Mouse (Mus musculus) ES-Bruce4 (cell line): ENCODE data around the gene Card6. TPM values are rescaled to one million over a fixed set of nuclear protein-coding genes. Genes with fewer than 3 reads are reported as not detected.
"Not testable (repeated sequence)": the region's sequence is repeated elsewhere in the genome, so short reads cannot be mapped to it uniquely, and the experiment has no call there.

Experiments
- H3K27ac ChIP-seq: 2 replicates; pipeline ENCODE4 v1.5.1; 2012; ENCODE audit warnings: low read length, inconsistent platforms; ENCODE audit not compliant: insufficient read depth
- H3K27me3 ChIP-seq: 2 replicates; pipeline ENCODE4 v1.6.1; 2012; ENCODE audit warnings: mild to moderate bottlenecking, low read length, inconsistent platforms; ENCODE audit not compliant: control insufficient read depth, poor library complexity, insufficient read depth, severe bottlenecking
- H3K36me3 ChIP-seq: 2 replicates; pipeline ENCODE4 v1.6.1; 2012; ENCODE audit warnings: inconsistent platforms, mild to moderate bottlenecking, low read length, moderate library complexity; ENCODE audit not compliant: control insufficient read depth, poor library complexity, insufficient read depth, severe bottlenecking
- H3K4me1 ChIP-seq: one replicate; pipeline ENCODE4 v1.8.1; 2011; ENCODE audit warnings: low read length; ENCODE audit not compliant: control insufficient read depth, insufficient read depth
- H3K4me3 ChIP-seq: 2 replicates; pipeline ENCODE4 v1.5.1; 2011; ENCODE audit warnings: low read depth, mild to moderate bottlenecking, low read length
- H3K9ac ChIP-seq: 2 replicates; pipeline ENCODE4 v1.6.1; 2012; ENCODE audit warnings: low read depth, mild to moderate bottlenecking, inconsistent platforms; ENCODE audit not compliant: poor library complexity, severe bottlenecking
- H3K9me3 ChIP-seq: replicated peaks from 2 replicates; pipeline ENCODE4 v1.6.1; 2012; ENCODE audit warnings: mild to moderate bottlenecking, low read length, inconsistent platforms; ENCODE audit not compliant: control insufficient read depth, poor library complexity, insufficient read depth, severe bottlenecking
- CTCF ChIP-seq: IDR thresholded peaks from one replicate; pipeline ENCODE4 v1.8.1; 2011; ENCODE audit warnings: low read depth, low read length
- EP300 ChIP-seq: IDR thresholded peaks from 2 replicates; pipeline ENCODE4 v1.6.1; 2011; ENCODE audit warnings: low read depth, low read length; ENCODE audit not compliant: insufficient read depth
- POLR2A ChIP-seq: IDR thresholded peaks from one replicate; pipeline ENCODE4 v1.8.1; 2011; ENCODE audit warnings: low read length; ENCODE audit not compliant: insufficient read depth
- polyA plus RNA-seq: library from polyadenylated mRNA; stranded (reverse); fragments of >200 nt; gene quantifications from 2 replicates; pipeline ENCODE4 v1.2.4, GENCODE M21; 2011; ENCODE audit warnings: low read depth; ENCODE audit not compliant: missing spikeins, insufficient read depth, insufficient read length

Card6 gene
- polyA plus RNA-seq, 1 experiment, result 0.67 TPM

- H3K9me3 ChIP-seq, result no peaks in the 10 kb centered on the region
- no peaks in the 10 kb centered on the region for H3K4me1 ChIP-seq
- no peak overlapping the region for H3K27ac ChIP-seq
- TF ChIP-seq EP300 (no peak), CTCF (no peak), POLR2A (no peak)
- H3K27me3 ChIP-seq, result no peaks in the 10 kb centered on the region
- H3K9ac ChIP-seq, result peak overlapping the region; percentile 13
- no peaks in the 10 kb centered on the region for H3K36me3 ChIP-seq
- H3K4me3 ChIP-seq, result peak overlapping the region; percentile 84
Measured at GRCm38 (mm10) chr15:5134179-5134578, 25.8 kb upstream of the Card6 start.

- no peak for TF ChIP-seq CTCF
- TF ChIP-seq EP300, result no peak
- TF ChIP-seq POLR2A, result no peak
Measured at GRCm38 (mm10) chr15:5133301-5133700, 25.0 kb upstream of the Card6 start.

GRCm38 (mm10) chr15:5130887-5131668 lies 22.7 kb upstream of the Card6 start:
- H3K9me3 ChIP-seq, H3K4me3 ChIP-seq, H3K9ac ChIP-seq, H3K27ac ChIP-seq, H3K4me1 ChIP-seq, H3K36me3 ChIP-seq, H3K27me3 ChIP-seq: not testable (repeated sequence)

More at GRCm38 (mm10) chr15:5133301-5133700, 25.0 kb upstream of the Card6 start:
- H3K9me3 ChIP-seq, result no peaks in the 10 kb centered on the region
- no peak overlapping the region for H3K27ac ChIP-seq
- H3K4me3 ChIP-seq, result no peak overlapping the region
- no peaks in the 10 kb centered on the region for H3K36me3 ChIP-seq
- no peak overlapping the region for H3K9ac ChIP-seq
- H3K4me1 ChIP-seq, result no peaks in the 10 kb centered on the region
- no peaks in the 10 kb centered on the region for H3K27me3 ChIP-seq

DNA sequence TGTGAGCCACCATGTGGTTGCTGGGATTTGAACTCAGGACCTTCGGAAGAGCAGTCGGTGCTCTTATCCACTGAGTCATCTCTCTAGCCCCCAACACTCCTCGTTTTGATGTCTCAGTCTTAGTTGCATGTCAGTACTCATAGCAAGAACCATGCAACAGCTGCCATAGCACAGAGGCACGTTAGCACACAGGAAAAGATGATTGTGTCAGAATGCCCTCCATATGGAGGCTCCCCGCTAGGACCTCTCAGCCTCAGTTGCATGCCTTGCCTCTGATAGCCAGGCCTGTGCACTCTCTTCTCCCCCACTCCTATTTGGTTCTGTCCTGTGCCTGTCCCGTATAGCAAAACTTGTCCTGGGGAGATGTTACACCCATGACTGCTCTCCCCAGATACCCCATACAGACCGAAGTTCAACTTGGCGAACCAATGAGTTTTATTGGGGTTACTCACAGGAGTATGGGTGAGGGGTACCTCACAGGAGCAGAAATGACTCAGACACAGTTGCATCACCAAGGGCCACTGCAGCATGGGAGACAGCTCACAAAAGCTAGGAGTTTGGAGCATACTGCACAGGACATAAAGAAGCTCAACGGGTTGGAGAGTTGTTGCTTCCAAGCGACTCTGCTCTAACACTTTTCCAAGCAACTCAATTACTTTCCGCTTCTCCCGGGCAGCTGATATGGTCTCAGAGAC lies 20.9 kb upstream of the Card6 start:
- Histone ChIP-seq H3K4me1 (no peaks in the 10 kb centered on the region), H3K9ac (no peak overlapping the region), H3K4me3 (no peak overlapping the region), H3K27me3 (no peaks in the 10 kb centered on the region; the same call in 1 of the 2 replicates), H3K27ac (no peak overlapping the region), H3K36me3 (peaks cover 8% of the 10 kb centered on the region), H3K9me3 (peaks cover 9% of the 10 kb centered on the region; the same call in 1 of the 2 replicates)
- TF ChIP-seq POLR2A (no peak), CTCF (no peak), EP300 (no peak)

DNA sequence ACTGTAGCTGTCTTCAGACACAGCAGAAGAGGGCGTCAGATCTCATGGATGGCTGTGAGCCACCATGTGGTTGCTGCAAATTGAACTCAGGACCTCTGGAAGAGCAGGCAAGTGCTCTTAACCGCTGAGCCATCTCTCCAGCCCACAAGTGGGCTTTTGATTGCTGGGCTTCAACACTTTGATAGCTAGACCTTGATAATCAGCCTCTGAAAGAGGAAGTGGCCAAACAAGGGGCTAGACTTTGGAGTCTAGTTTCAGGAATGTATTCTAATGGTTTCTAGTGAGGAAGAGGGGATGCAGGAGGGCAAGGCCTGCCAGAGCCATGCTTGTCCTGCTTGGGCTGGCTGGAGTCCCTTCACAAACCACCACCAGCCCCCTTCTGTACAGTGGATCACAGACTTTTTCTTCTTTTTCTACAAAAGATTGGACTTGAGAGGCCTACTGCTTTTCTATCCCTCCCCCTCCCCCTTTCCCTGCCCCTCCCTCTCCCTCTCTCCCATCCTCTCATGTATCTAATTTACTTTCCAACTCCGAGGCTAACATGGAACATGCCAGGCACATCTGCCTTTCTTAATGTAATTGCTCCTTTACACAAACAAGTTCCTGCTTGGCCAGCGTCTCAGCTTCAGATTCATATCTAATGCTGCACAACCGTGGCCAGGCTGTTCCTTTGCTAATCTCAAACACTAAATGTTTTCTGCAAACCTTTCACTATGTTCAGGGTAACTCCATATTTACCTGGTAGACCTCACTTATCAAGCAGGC lies 20.0 kb upstream of the Card6 start:
- H3K9me3 ChIP-seq, result peaks cover 9% of the 10 kb centered on the region; the same call in 1 of the 2 replicates
- TF ChIP-seq POLR2A (no peak), CTCF (no peak), EP300 (no peak)
- peaks cover 11% of the 10 kb centered on the region for H3K36me3 ChIP-seq
- no peaks in the 10 kb centered on the region; the same call in 1 of the 2 replicates for H3K27me3 ChIP-seq
- no peak overlapping the region for H3K9ac ChIP-seq
- H3K4me3 ChIP-seq, result no peak overlapping the region
- H3K4me1 ChIP-seq, result no peaks in the 10 kb centered on the region
- H3K27ac ChIP-seq, result no peak overlapping the region

DNA sequence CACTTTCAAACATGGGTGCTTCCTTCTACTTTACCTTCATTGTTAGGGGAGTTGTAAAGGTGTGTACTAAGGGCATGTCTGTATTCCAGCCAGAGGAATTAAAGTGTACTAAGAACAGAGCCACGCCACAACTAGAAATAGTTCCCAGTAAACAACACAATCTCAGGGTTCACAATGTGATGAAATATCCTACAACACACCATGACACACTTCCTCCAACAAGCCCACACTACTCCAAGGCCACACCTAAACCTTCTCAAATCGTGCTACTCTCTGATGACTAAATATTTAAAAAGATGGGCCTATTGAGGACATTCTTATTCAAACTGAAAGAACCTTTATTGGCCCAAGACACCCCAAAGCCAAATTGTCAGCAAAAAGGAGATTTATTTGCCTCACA lies 19.1 kb upstream of the Card6 start:
- H3K36me3 ChIP-seq, result peaks cover 16% of the 10 kb centered on the region
- no peak overlapping the region for H3K4me3 ChIP-seq
- H3K4me1 ChIP-seq, result no peaks in the 10 kb centered on the region
- H3K9ac ChIP-seq, result no peak overlapping the region
- H3K9me3 ChIP-seq, result peaks cover 9% of the 10 kb centered on the region; the same call in 1 of the 2 replicates
- no peak overlapping the region for H3K27ac ChIP-seq
- TF ChIP-seq POLR2A, result no peak
- no peak for TF ChIP-seq CTCF
- TF ChIP-seq EP300, result no peak
- H3K27me3 ChIP-seq, result no peaks in the 10 kb centered on the region; the same call in 1 of the 2 replicates
